Mouse (Mus musculus) G1E (cell line): ENCODE data around the gene Ppfia4. TPM values are rescaled to one million over a fixed set of nuclear protein-coding genes. Genes with fewer than 3 reads are reported as not detected.
"Not testable (repeated sequence)": the region's sequence is repeated elsewhere in the genome, so short reads cannot be mapped to it uniquely, and the experiment has no call there.

Source experiments
- ATAC-seq: 2 replicates; pipeline ENCODE4 v1.8.0; 2016; ENCODE audit warnings: mild to moderate bottlenecking; ENCODE audit not compliant: insufficient number of reproducible peaks, poor library complexity, low FRiP score, severe bottlenecking; ENCODE audit errors: extremely low read depth
- DNase-seq: peaks from one replicate; pipeline ENCODE4 v3.0.0; 2012; ENCODE audit warnings: low spot score
- H3K27me3 ChIP-seq: 2 replicates; pipeline ENCODE4 v1.6.1; 2012; ENCODE audit warnings: mild to moderate bottlenecking, low read length, inconsistent platforms; ENCODE audit not compliant: insufficient read depth
- H3K36me3 ChIP-seq: replicated peaks from 2 replicates; pipeline ENCODE3; 2012; ENCODE audit warnings: mild to moderate bottlenecking, inconsistent platforms
- H3K4me1 ChIP-seq: 2 replicates; pipeline ENCODE4 v1.6.1; 2012; ENCODE audit warnings: low read depth, low read length, inconsistent platforms, mixed read lengths; ENCODE audit not compliant: insufficient read depth
- H3K4me3 ChIP-seq: 2 replicates; pipeline ENCODE4 v1.5.1; 2012; ENCODE audit warnings: low read depth, mild to moderate bottlenecking, inconsistent platforms, low read length, moderate library complexity, mixed read lengths
- H3K9me3 ChIP-seq: replicated peaks from 2 replicates; pipeline ENCODE4 v1.6.1; 2012; ENCODE audit warnings: inconsistent platforms
- CTCF ChIP-seq: IDR thresholded peaks from 2 replicates; pipeline ENCODE4 v1.5.1; 2012; ENCODE audit warnings: low read depth, low read length, inconsistent platforms, mixed read lengths
- GATA1 ChIP-seq: IDR thresholded peaks from 2 replicates; pipeline ENCODE4 v1.6.1; 2012; ENCODE audit warnings: borderline replicate concordance, low read length, inconsistent platforms, mixed read lengths
- GATA2 ChIP-seq: IDR thresholded peaks from 2 replicates; pipeline ENCODE4 v1.6.1; 2012; ENCODE audit warnings: low read depth, low read length, inconsistent platforms, borderline replicate concordance
- POLR2AphosphoS5 ChIP-seq: IDR thresholded peaks from 2 replicates; pipeline ENCODE4 v1.6.1; 2012; ENCODE audit warnings: low read depth, low read length, inconsistent platforms; ENCODE audit not compliant: insufficient replicate concordance
- TAL1 ChIP-seq: conservative IDR thresholded peaks from 2 replicates; pipeline ENCODE4 v1.6.1; 2012; ENCODE audit warnings: low read depth, low read length, inconsistent platforms, mixed read lengths
- polyA plus RNA-seq: library from polyadenylated mRNA; stranded (reverse); fragments of >175 nt; gene quantifications from 2 replicates; pipeline ENCODE4 v1.2.3, GENCODE M21; 2012
- total RNA-seq, 2 experiments: library from RNA; stranded (forward) in 1 of 2; stranded (reverse) in 1 of 2; fragments of 200-1000 nt in 1 of 2; fragments of >200 nt in 1 of 2; fragmentation: Nextera tagmentation in 1 of 2; gene quantifications; 2 replicates each; pipeline ENCODE4 v1.2.3; 2014 to 2017

Ppfia4 gene
- total and polyA plus RNA-seq, 3 experiments = 0.05 to 0.13 TPM; not detected in 1

DNA sequence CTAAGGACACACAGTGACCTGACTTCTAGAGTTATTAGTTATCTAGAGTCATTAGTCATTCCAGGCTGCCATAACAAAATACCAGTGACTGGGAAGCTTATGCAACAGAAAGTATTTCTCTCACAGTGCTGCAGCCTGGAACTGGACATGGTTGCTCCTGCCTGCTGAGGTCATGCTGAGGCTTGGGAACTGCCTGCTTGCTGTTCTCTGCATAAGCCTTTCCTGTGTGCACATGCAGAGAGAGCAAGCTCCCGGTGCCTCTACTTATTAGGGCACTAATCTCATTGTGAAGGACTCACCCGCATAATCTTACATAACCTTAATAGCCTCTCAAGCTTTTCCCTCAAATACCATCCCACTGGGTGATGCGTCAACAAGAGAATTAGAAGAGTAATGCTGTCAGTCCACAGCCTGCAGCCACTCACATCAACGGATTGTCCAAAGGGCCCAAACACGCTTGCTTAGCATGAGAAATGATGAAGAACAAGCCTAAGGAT lies 59.9 kb downstream of the Ppfia4 start:
- H3K36me3 ChIP-seq = no peaks in the 10 kb centered on the region
- no peak overlapping the region for H3K4me3 ChIP-seq
- TF ChIP-seq POLR2AphosphoS5 (no peak), GATA1 (no peak), GATA2 (no peak), CTCF (no peak), TAL1 (no peak)
- peaks cover 30% of the 10 kb centered on the region for H3K27me3 ChIP-seq
- H3K9me3 ChIP-seq = no peaks in the 10 kb centered on the region
- no peak for ATAC-seq
- H3K4me1 ChIP-seq = no peaks in the 10 kb centered on the region
- no peak for DNase-seq

DNA sequence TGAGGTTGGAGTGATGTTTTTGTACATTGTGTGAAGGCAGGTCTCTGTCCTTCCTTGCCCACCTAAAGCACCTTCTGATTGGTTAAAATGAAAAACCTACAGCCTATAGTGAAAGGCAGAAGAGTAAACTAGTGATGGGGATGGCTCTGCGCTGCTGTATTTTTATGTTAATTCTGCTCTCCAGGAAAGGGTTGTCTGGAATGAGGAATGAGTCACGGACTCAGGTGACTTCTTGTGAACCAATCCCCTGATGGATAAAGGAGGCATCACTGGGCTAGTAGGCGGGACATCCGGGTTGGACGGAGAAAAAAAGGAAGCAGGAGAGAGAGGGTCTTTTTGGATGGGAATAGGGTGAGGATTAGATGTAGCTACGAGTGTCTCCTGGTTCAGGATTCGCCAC lies 62.7 kb downstream of the Ppfia4 start:
- ATAC-seq (no peak), DNase-seq (no peak)
- peaks cover 29% of the 10 kb centered on the region for H3K27me3 ChIP-seq
- no peaks in the 10 kb centered on the region for H3K9me3 ChIP-seq
- H3K36me3 ChIP-seq = no peaks in the 10 kb centered on the region
- TF ChIP-seq CTCF (no peak), TAL1 (no peak), GATA2 (no peak), GATA1 (no peak), POLR2AphosphoS5 (no peak)
- H3K4me3 ChIP-seq = no peak overlapping the region
- no peaks in the 10 kb centered on the region for H3K4me1 ChIP-seq

DNA sequence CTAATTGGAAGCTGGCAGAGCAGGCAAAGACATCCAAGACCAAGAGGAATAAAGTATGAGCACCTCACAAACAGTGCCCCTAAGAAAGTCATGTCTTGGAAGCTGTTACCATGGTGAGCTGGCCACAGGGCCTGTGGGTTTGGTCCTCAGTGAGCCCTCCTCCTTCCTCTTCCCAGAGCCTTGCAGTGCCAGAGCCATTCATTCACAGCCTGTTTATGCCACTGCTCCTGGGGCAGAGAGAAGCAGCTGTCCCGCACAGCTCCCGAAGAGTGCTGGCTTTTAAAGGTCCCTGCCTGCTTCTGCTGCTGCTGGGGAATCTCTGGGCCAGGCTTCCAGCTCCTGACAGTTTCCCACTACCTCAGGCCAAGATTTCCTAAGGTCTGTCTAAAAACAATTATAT lies 66.9 kb downstream of the Ppfia4 start:
- no peak for DNase-seq
- ATAC-seq = no peak
- H3K4me1 ChIP-seq = no peaks in the 10 kb centered on the region

DNA sequence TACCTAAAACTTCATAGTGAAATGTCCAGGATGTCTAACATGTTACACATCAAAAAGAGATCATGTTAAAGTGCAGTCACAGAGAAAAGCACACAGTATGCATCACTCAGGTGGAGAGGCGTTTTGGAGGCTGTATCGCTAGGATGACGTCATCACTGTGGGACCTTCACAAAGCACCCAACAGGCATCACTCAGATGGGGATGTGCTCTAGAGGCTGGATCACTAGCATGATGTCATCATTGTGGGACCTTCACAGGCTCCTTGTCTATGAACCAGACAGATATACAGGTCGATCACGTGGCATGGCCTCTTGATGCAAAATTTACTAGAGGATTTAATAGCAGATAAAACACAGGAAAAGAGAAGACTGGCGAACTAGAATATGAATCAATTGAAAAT lies 68.4 kb downstream of the Ppfia4 start:
- no peak for TF ChIP-seq GATA1
- no peak for TF ChIP-seq GATA2
- no peak for TF ChIP-seq CTCF
- TF ChIP-seq POLR2AphosphoS5 = no peak
- Histone ChIP-seq H3K27me3 (peaks cover 20% of the 10 kb centered on the region), H3K4me1 (no peaks in the 10 kb centered on the region), H3K36me3 (no peaks in the 10 kb centered on the region), H3K9me3 (peaks cover 6% of the 10 kb centered on the region; the same call in 1 of the 2 replicates), H3K4me3 (no peak overlapping the region)
- no peak for ATAC-seq
- no peak for DNase-seq

More for the DNA sequence above, 66.9 kb downstream of the Ppfia4 start:
- Histone ChIP-seq H3K27me3 (peaks cover 15% of the 10 kb centered on the region), H3K36me3 (no peaks in the 10 kb centered on the region), H3K9me3 (peaks cover under 1% of the 10 kb centered on the region; the same call in 1 of the 2 replicates), H3K4me3 (no peak overlapping the region)
- no peak for TF ChIP-seq POLR2AphosphoS5
- TF ChIP-seq GATA2 = no peak
- no peak for TF ChIP-seq TAL1
- TF ChIP-seq GATA1 = no peak

DNA sequence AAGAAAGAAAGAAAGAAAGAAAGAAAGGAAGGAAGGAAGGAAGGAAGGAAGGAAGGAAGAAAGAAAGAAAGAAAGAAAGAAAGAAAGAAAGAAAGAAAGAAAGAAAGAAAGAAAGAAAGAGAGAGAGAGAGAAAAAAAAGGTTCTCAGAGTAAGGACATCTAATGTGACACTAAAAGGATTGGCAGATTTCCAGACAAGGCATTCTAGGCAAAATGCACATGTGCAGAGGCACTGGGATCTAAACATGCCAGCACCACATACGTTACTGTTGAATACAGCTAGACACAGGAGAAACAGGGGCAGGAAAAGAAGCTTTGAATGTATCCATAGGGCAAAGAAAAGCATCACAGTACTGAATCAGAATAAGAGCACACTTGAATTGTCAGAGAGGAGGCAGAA lies 83.0 kb downstream of the Ppfia4 start:
- H3K9me3 ChIP-seq, H3K36me3 ChIP-seq, ATAC-seq, DNase-seq, H3K4me3 ChIP-seq, H3K4me1 ChIP-seq: not testable (repeated sequence)
- H3K27me3 ChIP-seq = peaks cover 13% of the 10 kb centered on the region

Other genes with a start within 250 kb of the Ppfia4 start
- gene Chit1, start 221.7 kb downstream of the Ppfia4 start, total RNA-seq (2014; fragmentation: Nextera tagmentation) = not detected in 2 replicates
- gene Chit1, start 221.7 kb downstream of the Ppfia4 start, total RNA-seq (2017) = not detected in 2 replicates
- gene Chit1, start 221.7 kb downstream of the Ppfia4 start, polyA plus RNA-seq = not detected in 2 replicates
- not detected in 2 replicates for gene Chil1, start 150.8 kb downstream of the Ppfia4 start, total RNA-seq (2014; fragmentation: Nextera tagmentation)
- gene Chil1, start 150.8 kb downstream of the Ppfia4 start, total RNA-seq (2017) = not detected in 2 replicates
- gene Chil1, start 150.8 kb downstream of the Ppfia4 start, polyA plus RNA-seq = not detected in 2 replicates
- gene Mybph, start 139.5 kb downstream of the Ppfia4 start, total RNA-seq (2014; fragmentation: Nextera tagmentation) = not detected in 2 replicates
- gene Mybph, start 139.5 kb downstream of the Ppfia4 start, total RNA-seq (2017) = 0.05 TPM in 1 of 2 replicates, not detected in the other
- not detected in 2 replicates for gene Mybph, start 139.5 kb downstream of the Ppfia4 start, polyA plus RNA-seq
- gene Adora1, start 97.5 kb downstream of the Ppfia4 start, total RNA-seq (2014; fragmentation: Nextera tagmentation) = not detected in 2 replicates
- 0.06 and 0.16 TPM in 2 replicates for gene Adora1, start 97.5 kb downstream of the Ppfia4 start, total RNA-seq (2017)
- gene Adora1, start 97.5 kb downstream of the Ppfia4 start, polyA plus RNA-seq = not detected in 2 replicates
- gene Myog, start 42.9 kb downstream of the Ppfia4 start, total RNA-seq (2014; fragmentation: Nextera tagmentation) = not detected in 2 replicates
- not detected in 2 replicates for gene Myog, start 42.9 kb downstream of the Ppfia4 start, total RNA-seq (2017)
- gene Myog, start 42.9 kb downstream of the Ppfia4 start, polyA plus RNA-seq = not detected in 2 replicates
- gene Tmem183a, start 29.1 kb upstream of the Ppfia4 start, total RNA-seq (2014; fragmentation: Nextera tagmentation) = 65.9 and 81.3 TPM in 2 replicates
- 84.9 and 94.0 TPM in 2 replicates for gene Tmem183a, start 29.1 kb upstream of the Ppfia4 start, total RNA-seq (2017)
- gene Tmem183a, start 29.1 kb upstream of the Ppfia4 start, polyA plus RNA-seq = 37.8 and 49.1 TPM in 2 replicates
- not detected in 2 replicates for gene 4933406M09Rik, start 53.0 kb upstream of the Ppfia4 start, total RNA-seq (2014; fragmentation: Nextera tagmentation)
- 0.06 and 0.16 TPM in 2 replicates for gene 4933406M09Rik, start 53.0 kb upstream of the Ppfia4 start, total RNA-seq (2017)
- gene 4933406M09Rik, start 53.0 kb upstream of the Ppfia4 start, polyA plus RNA-seq = not detected in 2 replicates
- 115 and 119 TPM in 2 replicates for gene Cyb5r1, start 72.6 kb upstream of the Ppfia4 start, total RNA-seq (2014; fragmentation: Nextera tagmentation)
- 41.6 and 42.1 TPM in 2 replicates for gene Cyb5r1, start 72.6 kb upstream of the Ppfia4 start, total RNA-seq (2017)
- gene Cyb5r1, start 72.6 kb upstream of the Ppfia4 start, polyA plus RNA-seq = 48.1 and 59.5 TPM in 2 replicates
- 154 and 168 TPM in 2 replicates for gene Adipor1, start 82.5 kb upstream of the Ppfia4 start, total RNA-seq (2014; fragmentation: Nextera tagmentation)
- gene Adipor1, start 82.5 kb upstream of the Ppfia4 start, total RNA-seq (2017) = 82.0 and 88.8 TPM in 2 replicates
- gene Adipor1, start 82.5 kb upstream of the Ppfia4 start, polyA plus RNA-seq = 97.2 and 129 TPM in 2 replicates
- 26.2 and 42.8 TPM in 2 replicates for gene Klhl12, start 122.6 kb upstream of the Ppfia4 start, total RNA-seq (2014; fragmentation: Nextera tagmentation)
- gene Klhl12, start 122.6 kb upstream of the Ppfia4 start, total RNA-seq (2017) = 36.9 and 39.0 TPM in 2 replicates
- 4.8 and 5.1 TPM in 2 replicates for gene Klhl12, start 122.6 kb upstream of the Ppfia4 start, polyA plus RNA-seq
- gene Rabif, start 161.7 kb upstream of the Ppfia4 start, total RNA-seq (2014; fragmentation: Nextera tagmentation) = 24.7 and 27.9 TPM in 2 replicates
- gene Rabif, start 161.7 kb upstream of the Ppfia4 start, total RNA-seq (2017) = 32.2 and 33.5 TPM in 2 replicates
- gene Rabif, start 161.7 kb upstream of the Ppfia4 start, polyA plus RNA-seq = 9.2 and 12.8 TPM in 2 replicates
- gene Mgat4e, start 216.8 kb upstream of the Ppfia4 start, total RNA-seq (2014; fragmentation: Nextera tagmentation) = not detected in 2 replicates
- 0.38 and 0.64 TPM in 2 replicates for gene Mgat4e, start 216.8 kb upstream of the Ppfia4 start, total RNA-seq (2017)
- gene Mgat4e, start 216.8 kb upstream of the Ppfia4 start, polyA plus RNA-seq = not detected in 2 replicates
- 148 and 174 TPM in 2 replicates for gene Kdm5b, start 227.2 kb upstream of the Ppfia4 start, total RNA-seq (2014; fragmentation: Nextera tagmentation)
- 66.1 and 70.7 TPM in 2 replicates for gene Kdm5b, start 227.2 kb upstream of the Ppfia4 start, total RNA-seq (2017)
- 21.2 and 22.4 TPM in 2 replicates for gene Kdm5b, start 227.2 kb upstream of the Ppfia4 start, polyA plus RNA-seq